Mouse (Mus musculus): ENCODE results near the gene Fdxr. TPM values are rescaled to one million over a fixed set of nuclear protein-coding genes. Genes with fewer than 3 reads are reported as not detected.

Fdxr gene
- total and polyA plus RNA-seq, 2 experiments from 2014 or later: 10.1 to 18.2 TPM

GRCm38 (mm10) chr11:115303167-115303566 is 26.3 kb upstream of the Fdxr start:
- ATAC-seq (ENCODE audit: insufficient read depth, low read depth) (no peak), DNase-seq (ENCODE audit: low spot score) (no peak)
- no peak overlapping the region for H3K9ac ChIP-seq (replicated peaks; ENCODE audit: low read depth, low read length)
- H3K27me3 ChIP-seq (ENCODE audit: control insufficient read depth, insufficient read depth, low read length): peaks cover 3% of the 10 kb centered on the region; the same call in 1 of the 2 replicates
- no peak overlapping the region for H3K27ac ChIP-seq (ENCODE audit: low read depth)
- H3K36me3 ChIP-seq (replicated peaks; ENCODE audit: control insufficient read depth, insufficient read depth, low read length): no peaks in the 10 kb centered on the region
- no peak overlapping the region for H3K4me2 ChIP-seq (ENCODE audit: low read depth, low read length)
- no peaks in the 10 kb centered on the region for H3K9me3 ChIP-seq (replicated peaks; ENCODE audit: control insufficient read depth, low read length)
- no peak overlapping the region for H3K4me3 ChIP-seq (ENCODE audit: low read depth, low read length)
- 53% methylated on average over 8 of the region's 8 CpGs for WGBS
- TF ChIP-seq EP300 (IDR thresholded peaks at IDR 0.05; ENCODE audit: low read depth): no peak
- TF ChIP-seq CTCF (IDR thresholded peaks at IDR 0.05; ENCODE audit: low read depth): no peak
- H3K4me1 ChIP-seq (ENCODE audit: control insufficient read depth, insufficient read depth): no peaks in the 10 kb centered on the region

GRCm38 (mm10) chr11:115301351-115301750 is 24.5 kb upstream of the Fdxr start:
- DNase-seq (ENCODE audit: low spot score): no peak
- Histone ChIP-seq H3K27me3 (ENCODE audit: control insufficient read depth, insufficient read depth, low read length) (peaks cover 12% of the 10 kb centered on the region; the same call in 1 of the 2 replicates), H3K9me3 (replicated peaks; ENCODE audit: control insufficient read depth, low read length) (no peaks in the 10 kb centered on the region), H3K36me3 (replicated peaks; ENCODE audit: control insufficient read depth, insufficient read depth, low read length) (no peaks in the 10 kb centered on the region), H3K27ac (ENCODE audit: low read depth) (no peak overlapping the region), H3K4me2 (ENCODE audit: low read depth, low read length) (no peak overlapping the region), H3K4me3 (ENCODE audit: low read depth, low read length) (no peak overlapping the region), H3K9ac (replicated peaks; ENCODE audit: low read depth, low read length) (no peak overlapping the region), H3K4me1 (ENCODE audit: control insufficient read depth, insufficient read depth) (no peaks in the 10 kb centered on the region; the same call in 1 of the 2 replicates)
- no peak for TF ChIP-seq EP300 (IDR thresholded peaks at IDR 0.05; ENCODE audit: low read depth)
- no peak for TF ChIP-seq CTCF (IDR thresholded peaks at IDR 0.05; ENCODE audit: low read depth)
- ATAC-seq (ENCODE audit: insufficient read depth, low read depth): no peak
- WGBS: 89% methylated on average over 2 of the region's 2 CpGs

- Histone ChIP-seq H3K4me2 (ENCODE audit: low read depth, low read length) (no peak overlapping the region), H3K9ac (replicated peaks; ENCODE audit: low read depth, low read length) (no peak overlapping the region), H3K4me1 (ENCODE audit: control insufficient read depth, insufficient read depth) (no peaks in the 10 kb centered on the region; the same call in 1 of the 2 replicates), H3K27me3 (ENCODE audit: control insufficient read depth, insufficient read depth, low read length) (peaks cover 14% of the 10 kb centered on the region; the same call in 1 of the 2 replicates), H3K9me3 (replicated peaks; ENCODE audit: control insufficient read depth, low read length) (no peaks in the 10 kb centered on the region), H3K36me3 (replicated peaks; ENCODE audit: control insufficient read depth, insufficient read depth, low read length) (no peaks in the 10 kb centered on the region), H3K27ac (ENCODE audit: low read depth) (no peak overlapping the region), H3K4me3 (ENCODE audit: low read depth, low read length) (no peak overlapping the region)
- WGBS: 79% methylated on average over 4 of the region's 4 CpGs
- ATAC-seq (ENCODE audit: insufficient read depth, low read depth) (no peak), DNase-seq (ENCODE audit: low spot score) (no peak)
- TF ChIP-seq EP300 (IDR thresholded peaks at IDR 0.05; ENCODE audit: low read depth) (no peak), CTCF (IDR thresholded peaks at IDR 0.05; ENCODE audit: low read depth) (no peak)
These were observed 23.9 kb upstream of the Fdxr start for GRCm38 (mm10) chr11:115300745-115301144.

GRCm38 (mm10) chr11:115298160-115298559 is 21.3 kb upstream of the Fdxr start:
- ATAC-seq (ENCODE audit: insufficient read depth, low read depth): no peak
- Histone ChIP-seq H3K9ac (replicated peaks; ENCODE audit: low read depth, low read length) (no peak overlapping the region), H3K27me3 (ENCODE audit: control insufficient read depth, insufficient read depth, low read length) (peaks cover 14% of the 10 kb centered on the region; the same call in 1 of the 2 replicates), H3K4me3 (ENCODE audit: low read depth, low read length) (no peak overlapping the region), H3K4me1 (ENCODE audit: control insufficient read depth, insufficient read depth) (no peaks in the 10 kb centered on the region; the same call in 1 of the 2 replicates), H3K27ac (ENCODE audit: low read depth) (no peak overlapping the region), H3K9me3 (replicated peaks; ENCODE audit: control insufficient read depth, low read length) (no peaks in the 10 kb centered on the region), H3K36me3 (replicated peaks; ENCODE audit: control insufficient read depth, insufficient read depth, low read length) (no peaks in the 10 kb centered on the region), H3K4me2 (ENCODE audit: low read depth, low read length) (no peak overlapping the region)
- WGBS: 65% methylated on average over 8 of the region's 8 CpGs
- TF ChIP-seq EP300 (IDR thresholded peaks at IDR 0.05; ENCODE audit: low read depth) (no peak), CTCF (IDR thresholded peaks at IDR 0.05; ENCODE audit: low read depth) (no peak)
- DNase-seq (ENCODE audit: low spot score): no peak

- ATAC-seq (ENCODE audit: insufficient read depth, low read depth): peak; percentile 60
- Histone ChIP-seq H3K36me3 (replicated peaks; ENCODE audit: control insufficient read depth, insufficient read depth, low read length) (no peaks in the 10 kb centered on the region), H3K27me3 (ENCODE audit: control insufficient read depth, insufficient read depth, low read length) (peaks cover 14% of the 10 kb centered on the region; the same call in 1 of the 2 replicates), H3K4me2 (ENCODE audit: low read depth, low read length) (peak within 1 kb of the TSS; percentile 77), H3K9me3 (replicated peaks; ENCODE audit: control insufficient read depth, low read length) (no peaks in the 10 kb centered on the region), H3K27ac (ENCODE audit: low read depth) (no peak within 1 kb of the TSS), H3K4me1 (ENCODE audit: control insufficient read depth, insufficient read depth) (peaks cover 6% of the 10 kb centered on the region), H3K4me3 (ENCODE audit: low read depth, low read length) (peak within 1 kb of the TSS; percentile 50), H3K9ac (replicated peaks; ENCODE audit: low read depth, low read length) (peak within 1 kb of the TSS; percentile 43)
- WGBS: 1% methylated on average over 42 of the region's 44 CpGs
- peak; percentile 39 for DNase-seq (ENCODE audit: low spot score)
- TF ChIP-seq CTCF (IDR thresholded peaks at IDR 0.05; ENCODE audit: low read depth) (peak; percentile 23), EP300 (IDR thresholded peaks at IDR 0.05; ENCODE audit: low read depth) (no peak)
These were observed 20.5 kb upstream of the Fdxr start, which contains the start of gene Fads6 for GRCm38 (mm10) chr11:115297214-115297826. Gene Fads6 (minus strand): TSS chr11:115297663.
